Comparison of ENCODE assay signal across 19 mouse cellular contexts in the genomic region with DNA sequence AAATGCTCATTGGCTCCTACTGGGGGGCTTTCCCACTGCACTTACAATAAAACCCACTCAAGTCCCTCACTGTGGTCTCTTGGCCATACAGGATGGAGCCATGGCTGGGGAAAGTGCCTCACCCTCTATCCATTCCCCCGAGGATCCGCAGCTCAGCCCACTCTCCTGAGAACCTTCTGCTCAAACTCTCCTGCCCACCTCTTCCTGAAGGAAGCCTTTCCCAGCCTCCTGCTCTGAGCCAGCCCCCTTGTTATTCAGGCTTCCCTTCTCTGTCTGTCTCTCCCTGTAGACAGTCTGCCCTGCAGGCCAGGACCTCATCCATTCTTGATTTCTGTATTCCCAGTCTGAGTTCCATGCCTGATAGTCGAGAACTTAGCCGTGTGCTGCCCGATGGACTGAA. TPM values are rescaled to one million over a fixed set of nuclear protein-coding genes. Genes with fewer than 3 reads are reported as not detected.
DNase-seq lines count a peak whose midpoint lies in the region; ATAC-seq lines count a peak whose summit lies in the region.
"Had no signal": no experiment of that assay in that cellular context is flagged by ENCODE, and none has a peak within 500 bp of the region (broad histone marks: within the 10 kb centered on the region; RNA-seq: fewer than 3 reads in every experiment).

No protein-coding gene starts in this region.

- no peaks in the 10 kb centered on the region for H3K27me3 ChIP-seq in limb, embryonic 12.5 days
- H3K27me3 ChIP-seq in limb, embryonic 10.5 days (ENCODE audit: low read depth, poor library complexity, severe bottlenecking), result no peaks in the 10 kb centered on the region
- H3K27me3 ChIP-seq in neural tube, embryonic 12.5 days (replicated peaks), result no peaks in the 10 kb centered on the region

- no peak overlapping the region; the same call in 1 of the 2 replicates for H3K9ac ChIP-seq in limb, embryonic 12.5 days (replicated peaks)
- H3K9ac ChIP-seq in neural tube, embryonic 12.5 days, result no peak overlapping the region

- H3K4me2 ChIP-seq in limb, embryonic 12.5 days, result peak overlapping the region; percentile 81; the same call in 1 of the 2 replicates
- peak overlapping the region; percentile 86 for H3K4me2 ChIP-seq in neural tube, embryonic 12.5 days (replicated peaks)

- 86% methylated on average over 5 of the region's 5 CpGs for WGBS in limb, embryonic 12.5 days
- WGBS in limb, embryonic 10.5 days, result 90% methylated on average over 5 of the region's 5 CpGs
- 88% methylated on average over 5 of the region's 5 CpGs for WGBS in neural tube, embryonic 12.5 days

- H3K4me3 ChIP-seq in limb, embryonic 12.5 days (replicated peaks), result no peak overlapping the region
- H3K4me3 ChIP-seq in limb, embryonic 10.5 days, result no peak overlapping the region
- H3K4me3 ChIP-seq in neural tube, embryonic 12.5 days, result no peak overlapping the region
- H3K4me3 ChIP-seq: heart, adult 2 months had no signal

- ATAC-seq in limb, embryonic 12.5 days (ENCODE audit: insufficient number of reproducible peaks, insufficient read depth, low FRiP score, low TSS enrichment, low read depth), result no peak
- ATAC-seq in neural tube, embryonic 12.5 days (ENCODE audit: low FRiP score, low read depth), result no peak
- ATAC-seq: hindbrain, postnatal 0 days had no signal

- peaks cover 25% of the 10 kb centered on the region for H3K4me1 ChIP-seq in limb, embryonic 12.5 days (replicated peaks)
- peaks cover 38% of the 10 kb centered on the region for H3K4me1 ChIP-seq in limb, embryonic 10.5 days
- peaks cover 23% of the 10 kb centered on the region for H3K4me1 ChIP-seq in neural tube, embryonic 12.5 days

- peaks cover 17% of the 10 kb centered on the region for H3K36me3 ChIP-seq in limb, embryonic 12.5 days
- H3K36me3 ChIP-seq in limb, embryonic 10.5 days, result peaks cover 27% of the 10 kb centered on the region
- peaks cover 10% of the 10 kb centered on the region for H3K36me3 ChIP-seq in neural tube, embryonic 12.5 days

- H3K9me3 ChIP-seq in limb, embryonic 12.5 days, result no peaks in the 10 kb centered on the region
- no peaks in the 10 kb centered on the region for H3K9me3 ChIP-seq in limb, embryonic 10.5 days (replicated peaks)
- H3K9me3 ChIP-seq in neural tube, embryonic 12.5 days, result no peaks in the 10 kb centered on the region
- H3K9me3 ChIP-seq: forebrain, embryonic 10.5 days had no signal

- peak; percentile 28 to 32 for DNase-seq in frontal cortex, postnatal 36 days (ENCODE audit: low spot score in 2 of 2)
- no peak for DNase-seq in frontal cortex, postnatal 25 days (ENCODE audit: low spot score in 2 of 2)
- DNase-seq in limb, embryonic 10.5 days (ENCODE audit: low spot score), result no peak
- no peak for DNase-seq in neural tube, embryonic 10.5 days (ENCODE audit: extremely low spot score, low spot score)
- peak; percentile 35 for DNase-seq in telencephalon, adult 2 months (ENCODE audit: low read depth, low spot score)
- DNase-seq in layer of hippocampus, adult 9-11 months, result no peak
- DNase-seq: heart, adult 2 months; heart, postnatal 14 days; kidney, adult 18-20 months; lung, adult 2 months; retina, postnatal 1 day; spleen, adult 18-20 months had no signal

- H3K27ac ChIP-seq in limb, embryonic 12.5 days, result no peak overlapping the region
- no peak overlapping the region for H3K27ac ChIP-seq in limb, embryonic 10.5 days
- H3K27ac ChIP-seq in neural tube, embryonic 12.5 days, result no peak overlapping the region
- H3K27ac ChIP-seq: heart, adult 2 months; hindbrain, postnatal 0 days had no signal

RNA-seq across cellular contexts. Expression of a gene that starts 2.3 kb away (rescaled TPM):
- 24.7 and 31.9 TPM in 2 replicates for polyA plus RNA-seq in limb, embryonic 12.5 days (2016; fragmentation: Nextera tagmentation; extraction: Ambion mirVana)
- 17.8 and 21.0 TPM in 2 replicates for polyA plus RNA-seq in limb, embryonic 10.5 days (2016; fragmentation: Nextera tagmentation; extraction: Ambion mirVana)
- polyA plus RNA-seq in neural tube, embryonic 12.5 days (2016; fragmentation: Nextera tagmentation; extraction: Ambion mirVana), result 18.5 and 19.5 TPM in 2 replicates

RNA-seq across cellular contexts. Expression of a gene that starts 21.2 kb away (rescaled TPM):
- polyA plus RNA-seq in limb, embryonic 12.5 days (2016; fragmentation: Nextera tagmentation; extraction: Ambion mirVana), result 37.1 and 42.2 TPM in 2 replicates
- polyA plus RNA-seq in limb, embryonic 10.5 days (2016; fragmentation: Nextera tagmentation; extraction: Ambion mirVana), result 60.1 and 62.2 TPM in 2 replicates
- 19.8 and 23.0 TPM in 2 replicates for polyA plus RNA-seq in neural tube, embryonic 12.5 days (2016; fragmentation: Nextera tagmentation; extraction: Ambion mirVana)
- polyA plus RNA-seq: liver, adult 2 months had no signal

RNA-seq across cellular contexts. Expression of a gene that starts 21.4 kb away (rescaled TPM):
- polyA plus RNA-seq in limb, embryonic 12.5 days (2016; fragmentation: Nextera tagmentation; extraction: Ambion mirVana), result 144 and 148 TPM in 2 replicates
- polyA plus RNA-seq in limb, embryonic 10.5 days (2016; fragmentation: Nextera tagmentation; extraction: Ambion mirVana), result 141 and 147 TPM in 2 replicates
- 128 and 134 TPM in 2 replicates for polyA plus RNA-seq in neural tube, embryonic 12.5 days (2016; fragmentation: Nextera tagmentation; extraction: Ambion mirVana)

RNA-seq across cellular contexts. Expression of a gene that starts 29.3 kb away (rescaled TPM):
- polyA plus RNA-seq in limb, embryonic 12.5 days (2016; fragmentation: Nextera tagmentation; extraction: Ambion mirVana), result 0.13 and 0.17 TPM in 2 replicates
- not detected in 2 replicates for polyA plus RNA-seq in limb, embryonic 10.5 days (2016; fragmentation: Nextera tagmentation; extraction: Ambion mirVana)
- 0.15 TPM in 1 of 2 replicates, not detected in the other for polyA plus RNA-seq in neural tube, embryonic 12.5 days (2016; fragmentation: Nextera tagmentation; extraction: Ambion mirVana)
- polyA plus RNA-seq: forebrain, embryonic 10.5 days; heart, adult 2 months; large intestine, adult 2 months; liver, adult 2 months; lung, adult 2 months; testis, adult 2 months had no signal

RNA-seq across cellular contexts. Expression of a gene that starts 45.4 kb away (rescaled TPM):
- 205 and 217 TPM in 2 replicates for polyA plus RNA-seq in limb, embryonic 12.5 days (2016; fragmentation: Nextera tagmentation; extraction: Ambion mirVana)
- polyA plus RNA-seq in limb, embryonic 10.5 days (2016; fragmentation: Nextera tagmentation; extraction: Ambion mirVana), result 274 and 301 TPM in 2 replicates
- polyA plus RNA-seq in neural tube, embryonic 12.5 days (2016; fragmentation: Nextera tagmentation; extraction: Ambion mirVana), result 201 and 203 TPM in 2 replicates

Comparison
In these comparisons a context has a peak if more than half of its experiments do, and no peak if none do; other contexts are left out.
1. DNase-seq: peak in frontal cortex, postnatal 36 days (2 of 2) and telencephalon, adult 2 months (single experiment); none in frontal cortex, postnatal 25 days (0 of 2), limb, embryonic 10.5 days (single experiment), neural tube, embryonic 10.5 days (single experiment) and layer of hippocampus, adult 9-11 months (single experiment).